Mouse (Mus musculus) cortical plate, adult 2 months (tissue): ENCODE data around the gene Myo9b. TPM values are rescaled to one million over a fixed set of nuclear protein-coding genes. Genes with fewer than 3 reads are reported as not detected.
"Not testable (repeated sequence)": the region's sequence is repeated elsewhere in the genome, so short reads cannot be mapped to it uniquely, and the experiment has no call there.

ENCODE experiments used
- H3K27ac ChIP-seq: fragments of 200-500 bp; 2 replicates; pipeline ENCODE4 v1.5.1; 2012; ENCODE audit warnings: low read length, control low read depth, inconsistent platforms; ENCODE audit not compliant: insufficient read depth
- H3K4me1 ChIP-seq: fragments of 200-500 bp; 2 replicates; pipeline ENCODE4 v1.6.1; 2011; ENCODE audit warnings: low read length; ENCODE audit not compliant: control insufficient read depth, insufficient read depth
- H3K4me3 ChIP-seq: fragments of 200-500 bp; 2 replicates; pipeline ENCODE4 v1.5.1; 2011; ENCODE audit warnings: mild to moderate bottlenecking, low read length, control low read depth; ENCODE audit not compliant: insufficient read depth
- CTCF ChIP-seq: fragments of 200-500 bp; IDR thresholded peaks from 2 replicates; pipeline ENCODE4 v1.5.1; 2011; ENCODE audit warnings: mild to moderate bottlenecking, control low read depth, low read length; ENCODE audit not compliant: insufficient read depth; ENCODE audit errors: extremely low read depth
- POLR2A ChIP-seq: fragments of 200-500 bp; IDR thresholded peaks from 2 replicates; pipeline ENCODE4 v1.6.1; 2011; ENCODE audit warnings: mild to moderate bottlenecking, low read length, control low read depth; ENCODE audit not compliant: insufficient read depth; ENCODE audit errors: extremely low read depth
- polyA plus RNA-seq: library from polyadenylated mRNA; depleted of rRNA; stranded (reverse); fragments of >200 nt; gene quantifications from 2 replicates; pipeline ENCODE4 v1.2.3, GENCODE M21; 2012; rRNA removed

Gene Myo9b
- 28.5 and 29.8 TPM in 2 replicates for polyA plus RNA-seq

GRCm38 (mm10) chr8:71272286-71273150 is at the start of gene Myo9b, which contains the start of gene Haus8:
Myo9b (plus strand) TSS chr8:71272714.
Haus8 (minus strand) TSS chr8:71272934.
- TF ChIP-seq POLR2A (peak; percentile 85; the same call in 1 of the 2 replicates), CTCF (no peak)
- Histone ChIP-seq H3K4me1 (peaks cover 7% of the 10 kb centered on the region), H3K27ac (no peak within 1 kb of the TSS)

DNA sequence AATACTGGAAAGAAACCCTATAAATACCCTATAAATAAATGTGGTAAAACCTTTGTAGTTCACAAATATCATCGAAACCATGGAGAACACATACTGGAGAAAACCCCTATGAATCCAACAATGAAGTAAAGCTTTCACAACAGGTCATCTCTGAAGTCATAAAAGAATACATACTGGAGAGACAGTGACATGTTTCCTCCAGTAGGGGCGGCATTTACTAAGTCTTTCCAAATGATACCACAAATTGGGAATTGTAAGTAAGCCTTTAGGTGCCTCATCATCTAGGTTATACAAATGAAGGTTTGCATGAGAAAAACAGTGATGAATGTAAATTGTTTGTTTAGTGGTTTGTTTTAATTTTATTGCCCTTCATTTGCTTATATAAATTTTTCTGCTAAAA is 48.0 kb upstream of the Myo9b start:
- Histone ChIP-seq H3K4me1 (no peaks in the 10 kb centered on the region), H3K4me3 (no peak overlapping the region), H3K27ac (no peak overlapping the region)
- no peak for TF ChIP-seq CTCF
- TF ChIP-seq POLR2A, result no peak

More at GRCm38 (mm10) chr8:71272286-71273150, at the start of gene Myo9b, which contains the start of gene Haus8:
- H3K4me3 ChIP-seq, result peak within 1 kb of the TSS; percentile 40

- TF ChIP-seq CTCF (no peak), POLR2A (no peak)
- H3K27ac ChIP-seq, result no peak overlapping the region
- H3K4me1 ChIP-seq, result no peaks in the 10 kb centered on the region
These were observed 29.8 kb upstream of the Myo9b start for GRCm38 (mm10) chr8:71242757-71243156.

DNA sequence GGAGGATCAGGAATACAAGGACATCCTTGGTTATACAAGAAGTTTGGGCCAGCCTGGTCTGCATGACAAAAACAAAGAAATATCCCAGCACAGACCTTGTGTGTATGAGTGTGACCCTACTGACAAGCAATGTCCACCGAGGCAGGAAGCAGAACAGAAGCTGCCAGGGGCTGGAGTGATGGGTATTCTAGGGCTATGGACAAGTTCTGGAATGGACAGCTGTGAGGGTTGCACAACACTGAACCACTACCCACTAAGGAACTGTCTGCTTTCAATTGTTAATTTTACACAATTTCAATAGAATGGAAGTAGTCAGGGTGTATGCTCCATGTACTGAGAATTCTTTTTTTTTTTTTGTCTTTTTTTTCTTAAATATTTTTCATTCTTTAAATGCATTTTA is 24.3 kb upstream of the Myo9b start:
- H3K4me1 ChIP-seq, result no peaks in the 10 kb centered on the region
- no peak for TF ChIP-seq POLR2A
- no peak for TF ChIP-seq CTCF
- H3K4me3 ChIP-seq, result no peak overlapping the region
- no peak overlapping the region for H3K27ac ChIP-seq

More at GRCm38 (mm10) chr8:71242757-71243156, 29.8 kb upstream of the Myo9b start:
- H3K4me3 ChIP-seq, result no peak overlapping the region

GRCm38 (mm10) chr8:71256545-71257232 is 15.8 kb upstream of the Myo9b start:
- H3K4me1 ChIP-seq, result no peaks in the 10 kb centered on the region
- TF ChIP-seq CTCF (no peak), POLR2A (no peak)
- no peak overlapping the region for H3K27ac ChIP-seq

GRCm38 (mm10) chr8:71261234-71261633 is 11.3 kb upstream of the Myo9b start:
- no peaks in the 10 kb centered on the region for H3K4me1 ChIP-seq
- no peak overlapping the region for H3K27ac ChIP-seq
- TF ChIP-seq POLR2A (no peak), CTCF (peak; percentile 41; the same call in 1 of the 2 replicates)
- no peak overlapping the region for H3K4me3 ChIP-seq

More at GRCm38 (mm10) chr8:71256545-71257232, 15.8 kb upstream of the Myo9b start:
- H3K4me3 ChIP-seq, result no peak overlapping the region

DNA sequence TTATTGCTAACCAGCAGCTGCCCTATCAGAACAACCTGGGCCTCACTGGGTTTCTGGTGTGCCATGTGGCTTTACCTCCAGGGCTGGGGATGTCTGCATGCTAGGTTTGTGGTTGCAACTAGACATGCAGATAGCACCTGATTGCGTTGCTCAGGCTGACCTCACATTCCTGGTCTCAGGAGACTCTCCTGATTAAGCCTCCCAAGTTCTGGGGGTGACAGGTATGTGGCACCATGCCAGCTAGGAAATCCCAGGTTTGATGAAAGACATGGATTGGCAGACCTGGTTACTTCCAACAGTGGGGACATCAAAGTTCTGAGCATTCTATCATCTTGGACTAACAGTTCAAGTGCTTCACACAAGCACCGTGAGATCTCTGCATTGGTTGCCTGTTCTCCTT is 4.8 kb upstream of the Myo9b start:
- H3K27ac ChIP-seq, result no peak overlapping the region
- H3K4me3 ChIP-seq, result no peak overlapping the region
- no peak for TF ChIP-seq CTCF
- no peak for TF ChIP-seq POLR2A
- no peaks in the 10 kb centered on the region for H3K4me1 ChIP-seq

GRCm38 (mm10) chr8:71268286-71268685 is 4.2 kb upstream of the Myo9b start:
- not testable (repeated sequence) for H3K4me3 ChIP-seq, H3K4me1 ChIP-seq, H3K27ac ChIP-seq

DNA sequence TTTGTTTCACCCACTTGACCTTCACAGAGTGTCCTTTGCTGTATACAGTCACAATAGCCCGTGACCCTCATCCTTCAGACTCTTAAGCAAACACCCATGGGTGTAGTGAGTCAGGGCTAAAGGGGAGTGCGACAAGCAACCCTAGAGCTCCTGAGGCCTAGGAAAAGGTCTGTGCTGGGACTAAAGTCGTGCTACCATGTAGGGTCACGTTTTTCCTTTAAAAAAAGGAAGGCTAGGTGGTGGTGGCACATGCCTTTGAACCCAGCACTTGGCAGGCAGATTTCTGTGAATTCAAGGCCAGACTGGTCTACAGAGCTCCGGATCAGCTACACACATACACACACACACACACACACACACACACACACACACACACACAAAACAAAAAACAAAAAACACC is 884 bp upstream of the Myo9b start:
- TF ChIP-seq POLR2A (no peak), CTCF (no peak)
- Histone ChIP-seq H3K4me3 (peak overlapping the region; percentile 40; the same call in 1 of the 2 replicates), H3K4me1 (peaks cover 7% of the 10 kb centered on the region), H3K27ac (no peak overlapping the region)

- TF ChIP-seq CTCF, result no peak
- TF ChIP-seq POLR2A, result no peak
- Histone ChIP-seq H3K27ac (no peak overlapping the region), H3K4me3 (peak overlapping the region; percentile 40), H3K4me1 (peaks cover 7% of the 10 kb centered on the region)
These were observed 617 bp downstream of the Myo9b start for GRCm38 (mm10) chr8:71273151-71273510.
